31 mouse cellular contexts compared by ENCODE assay signal in the genomic region with DNA sequence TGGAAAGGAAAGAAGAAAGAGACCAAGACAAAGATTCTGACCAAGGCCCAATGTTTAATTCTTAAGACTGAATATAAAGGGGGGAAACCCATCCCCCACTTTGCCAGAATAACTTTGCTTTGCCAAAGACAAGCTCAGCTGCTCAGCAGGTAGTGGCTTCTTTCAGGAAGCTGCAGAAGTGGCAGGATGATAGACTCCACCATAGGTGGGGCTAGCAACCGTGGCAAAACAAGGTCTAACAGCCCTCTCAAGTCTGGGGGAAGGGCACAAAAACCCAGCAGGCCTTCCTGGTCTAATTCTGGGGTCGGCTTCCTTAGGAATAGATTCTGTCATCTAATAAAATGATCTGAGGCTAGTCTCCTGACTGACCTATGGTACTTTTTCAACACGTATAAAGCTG. TPM values are rescaled to one million over a fixed set of nuclear protein-coding genes. Genes with fewer than 3 reads are reported as not detected.
"Had no signal": no experiment of that assay in that cellular context is flagged by ENCODE, and none has a peak within 500 bp of the region (broad histone marks: within the 10 kb centered on the region; RNA-seq: fewer than 3 reads in every experiment).

No protein-coding gene starts in this region.

- DNase-seq: gastrocnemius, postnatal 14 days; gastrocnemius, postnatal 36 days; heart, adult 11 months; heart, adult 2 months; heart, postnatal 14 days; heart, postnatal 36 days; kidney, adult 11 months; kidney, adult 2 months; kidney, adult 9 months; kidney, postnatal 14 days; kidney, postnatal 36 days; left cerebral cortex, postnatal 4 days had no signal

- H3K27ac ChIP-seq: heart, adult 2 months; heart, embryonic 13.5 days; heart, embryonic 15.5 days; hindbrain, embryonic 15.5 days; hindbrain, postnatal 0 days; kidney, embryonic 15.5 days; kidney, postnatal 0 days; left cerebral cortex, adult 2 months; limb, embryonic 13.5 days; limb, embryonic 15.5 days; liver, embryonic 12.5 days had no signal

- H3K36me3 ChIP-seq: heart, embryonic 13.5 days; heart, embryonic 15.5 days; hindbrain, embryonic 13.5 days; hindbrain, embryonic 15.5 days; kidney, embryonic 15.5 days; limb, embryonic 13.5 days; limb, embryonic 15.5 days; liver, embryonic 12.5 days had no signal

- H3K27me3 ChIP-seq: heart, embryonic 15.5 days; hindbrain, embryonic 13.5 days; hindbrain, embryonic 15.5 days; kidney, embryonic 15.5 days; limb, embryonic 13.5 days; limb, embryonic 15.5 days had no signal

- H3K4me3 ChIP-seq: heart, adult 2 months; heart, embryonic 13.5 days; heart, embryonic 15.5 days; hindbrain, embryonic 13.5 days; hindbrain, embryonic 15.5 days; kidney, embryonic 15.5 days; left cerebral cortex, adult 2 months; limb, embryonic 13.5 days; limb, embryonic 15.5 days; liver, embryonic 12.5 days had no signal

- H3K4me1 ChIP-seq: heart, embryonic 15.5 days had no signal

RNA-seq across cellular contexts. Expression of a gene that starts 26.0 kb away (rescaled TPM):
- polyA plus RNA-seq: heart, embryonic 11.5 days; heart, embryonic 13.5 days; heart, embryonic 15.5 days; heart, postnatal 0 days; hindbrain, embryonic 11.5 days; hindbrain, embryonic 13.5 days; hindbrain, embryonic 15.5 days; hindbrain, postnatal 0 days; intestine, embryonic 14.5 days; intestine, embryonic 16.5 days; kidney, embryonic 15.5 days; kidney, postnatal 0 days; large intestine, adult 2 months; limb, embryonic 11.5 days; limb, embryonic 13.5 days; limb, embryonic 15.5 days; liver, adult 2 months; liver, embryonic 12.5 days had no signal
